Mouse (Mus musculus) ovary, postnatal 14 days (tissue): ENCODE measurements around the gene Helz.

Experiments
- DNase-seq: peaks from one replicate; pipeline ENCODE4 v3.0.0; 2022; ENCODE audit warnings: low spot score

Gene Helz

DNA sequence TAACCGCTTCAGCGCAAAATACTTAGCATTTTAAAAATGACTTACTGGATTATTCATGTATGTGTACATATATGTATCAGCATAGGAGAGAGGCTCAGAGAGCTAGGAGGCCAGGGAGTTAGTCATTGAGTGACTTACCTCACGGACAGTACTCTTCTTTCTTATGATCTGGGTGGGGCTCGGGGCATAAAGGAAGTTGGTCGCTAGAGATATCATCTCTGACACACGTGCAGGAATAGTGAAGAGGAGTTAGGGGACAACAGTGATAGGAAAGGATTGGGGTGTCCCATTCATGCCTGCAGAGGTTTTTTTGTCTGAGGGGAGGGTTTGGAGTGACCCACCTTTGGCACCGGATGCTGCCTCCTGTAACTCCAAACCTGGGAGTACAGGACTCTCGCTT lies 176.9 kb downstream of the Helz start:
- DNase-seq, result no peak

DNA sequence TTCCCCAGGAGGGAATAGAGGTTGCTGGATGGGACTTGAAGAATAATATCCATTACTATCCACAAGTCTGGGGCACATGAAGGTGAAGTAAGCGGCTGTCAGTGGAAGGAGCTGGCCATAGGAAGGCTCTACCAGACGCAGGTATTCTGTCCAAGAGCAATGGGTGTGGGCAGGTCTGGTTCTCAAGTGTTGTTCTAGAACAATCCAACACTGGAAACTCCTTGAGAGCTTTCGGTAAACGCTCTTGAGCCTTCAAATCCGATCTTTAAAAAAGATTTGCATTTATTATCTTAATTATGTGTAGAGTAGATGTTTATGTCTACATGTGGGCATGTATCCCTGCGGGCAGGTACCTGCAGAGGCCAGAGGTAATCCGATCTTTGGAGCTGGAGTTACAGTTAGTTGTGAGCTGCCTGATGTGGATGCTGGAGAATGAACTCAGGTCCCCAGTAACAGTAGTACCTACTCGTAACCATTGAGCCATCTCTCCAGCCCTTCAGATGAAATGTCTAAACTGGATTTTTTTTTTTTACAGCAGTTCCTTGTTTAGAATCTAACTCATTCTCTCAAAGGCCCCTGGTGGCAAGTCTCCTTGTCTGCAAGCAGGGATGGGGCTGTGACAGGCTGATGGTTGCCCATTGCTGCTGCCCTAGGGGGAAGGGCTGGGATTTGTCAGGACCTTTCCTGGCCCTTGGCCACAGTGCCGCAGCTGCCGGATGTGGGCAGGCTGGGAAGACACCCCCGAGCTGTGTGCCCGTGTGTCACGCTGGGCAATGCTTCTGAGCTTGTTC lies 180.5 kb downstream of the Helz start:
- DNase-seq, result no peak

DNA sequence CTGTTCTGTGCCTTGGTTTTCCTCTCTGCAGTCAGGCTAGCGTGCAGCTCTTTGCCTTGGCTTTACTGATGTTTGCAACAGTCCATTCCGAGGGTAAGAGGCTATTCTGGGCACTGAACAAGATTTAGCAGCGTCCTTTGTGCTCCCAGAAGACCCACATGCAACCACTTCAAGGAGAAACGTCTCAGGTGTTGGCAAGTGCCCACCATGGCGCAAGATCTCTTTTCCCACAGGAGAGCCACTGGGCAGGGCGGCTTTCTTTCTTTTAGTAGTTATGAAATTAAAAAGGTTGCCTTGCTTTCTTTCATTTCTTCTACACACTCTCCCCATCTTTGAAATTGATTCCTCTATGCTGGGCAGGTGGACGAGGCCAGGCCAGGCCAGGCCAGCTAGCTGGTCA lies 181.4 kb downstream of the Helz start:
- DNase-seq, result no peak

DNA sequence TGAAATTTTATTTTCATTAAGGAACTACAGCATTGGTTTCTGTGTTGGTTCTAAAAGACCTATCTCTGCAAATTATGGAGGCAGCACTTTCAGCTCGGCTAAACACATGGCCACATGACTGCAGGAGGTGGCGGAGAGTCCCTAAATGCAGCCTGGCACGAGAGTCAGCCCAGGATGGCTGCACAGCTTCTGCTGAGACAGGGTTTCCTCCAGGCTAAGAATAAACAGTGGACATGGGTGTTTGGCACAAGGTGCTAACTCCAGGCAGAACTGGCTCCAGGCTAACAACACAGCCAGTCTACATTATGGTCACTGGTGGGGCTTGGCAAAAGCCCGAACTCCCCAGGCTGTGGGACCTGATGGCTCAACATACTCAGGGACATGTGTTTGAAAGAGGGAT lies 183.2 kb downstream of the Helz start:
- DNase-seq, result no peak

DNA sequence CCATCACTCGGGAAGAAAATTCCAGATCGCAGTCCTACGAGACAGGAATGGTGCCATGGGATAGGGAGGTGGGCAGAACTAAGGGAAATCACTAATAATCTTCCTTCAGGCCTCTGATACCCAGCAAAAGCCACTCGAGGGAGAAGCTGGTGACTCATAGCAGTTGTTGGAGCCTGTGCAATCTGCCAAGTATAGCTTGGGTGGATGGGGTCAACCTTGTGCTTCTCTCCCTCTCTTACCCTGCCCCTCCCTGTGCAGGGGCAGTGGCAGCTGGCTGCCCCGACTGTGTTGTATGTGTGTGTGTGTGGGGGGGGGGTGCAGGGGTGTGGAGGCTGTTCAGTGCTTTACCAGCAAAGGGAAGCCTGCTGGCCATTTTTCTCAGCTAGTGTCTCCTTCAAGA lies 183.8 kb downstream of the Helz start:
- DNase-seq, result no peak

DNA sequence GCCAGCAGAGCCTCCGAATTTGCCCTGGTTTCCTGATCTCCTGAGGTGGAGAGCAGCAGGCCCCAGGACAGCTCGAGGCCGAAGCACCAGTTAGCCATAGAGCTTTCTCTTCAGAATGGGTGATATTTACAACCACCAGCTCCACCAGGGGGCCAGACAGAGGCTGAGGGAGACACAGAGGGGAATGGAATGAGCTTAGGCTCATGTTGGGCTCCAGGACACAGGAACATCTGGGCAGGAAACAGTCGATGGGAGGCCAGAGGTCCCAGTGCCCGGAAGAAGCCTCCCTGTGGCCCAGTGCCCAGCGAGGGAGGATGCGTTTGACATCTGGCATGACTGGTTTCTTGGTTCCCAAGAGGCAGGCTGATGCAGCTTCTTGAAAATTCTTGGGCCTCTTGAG lies 186.4 kb downstream of the Helz start:
- DNase-seq, result peak; percentile 5

DNA sequence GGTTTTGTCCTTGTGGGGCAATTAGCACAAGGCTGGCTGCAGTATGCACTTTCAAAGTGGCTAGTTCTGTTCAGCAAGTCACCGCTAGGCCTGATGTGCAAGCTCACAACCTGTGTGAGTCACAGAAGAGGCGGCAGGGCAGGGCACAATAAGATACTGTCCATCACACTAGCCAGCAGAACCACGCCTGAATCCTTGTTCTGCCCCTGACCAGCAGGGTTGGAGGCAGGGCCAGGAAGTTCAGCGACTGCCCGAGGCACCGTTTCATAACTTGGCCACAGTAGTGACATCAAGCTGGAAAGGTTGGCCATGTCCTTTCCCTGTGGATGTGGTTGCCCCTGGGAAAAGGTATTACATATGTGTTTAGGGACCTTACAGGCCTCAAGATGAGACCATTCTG lies 190.2 kb downstream of the Helz start:
- no peak for DNase-seq

DNA sequence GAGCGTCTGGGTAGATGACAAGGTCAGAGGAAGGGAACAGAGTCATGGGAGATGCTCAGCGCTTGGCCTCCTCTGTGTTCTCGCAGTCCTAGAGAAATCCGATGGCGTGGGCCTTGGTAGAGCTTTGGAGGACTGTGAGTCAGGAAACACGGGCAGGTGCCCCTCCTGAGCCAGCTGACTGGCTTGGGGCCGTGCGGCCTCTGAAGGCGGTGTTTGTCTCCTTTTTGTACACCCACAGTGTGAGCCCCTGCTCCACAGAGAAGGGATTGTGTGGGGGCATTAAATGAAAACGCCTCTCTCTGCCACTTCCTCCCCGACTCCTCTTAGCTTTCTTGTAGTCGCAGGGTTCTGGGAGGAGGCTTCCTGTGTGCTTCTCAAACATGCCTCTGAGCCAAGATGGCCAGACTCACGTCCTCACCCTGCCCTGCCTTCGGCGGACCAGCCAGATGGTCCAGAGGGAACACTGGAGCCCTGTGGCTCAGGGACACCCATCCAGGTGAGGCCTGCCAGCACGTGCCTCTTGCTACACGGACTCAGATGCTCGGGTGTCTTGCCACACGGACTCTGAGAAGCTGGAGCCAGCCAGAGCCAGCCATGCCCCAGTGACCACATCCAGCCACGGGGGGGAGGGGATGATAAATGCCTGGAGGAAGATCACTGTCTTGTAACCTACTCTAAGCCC lies 190.8 kb downstream of the Helz start:
- no peak for DNase-seq

DNA sequence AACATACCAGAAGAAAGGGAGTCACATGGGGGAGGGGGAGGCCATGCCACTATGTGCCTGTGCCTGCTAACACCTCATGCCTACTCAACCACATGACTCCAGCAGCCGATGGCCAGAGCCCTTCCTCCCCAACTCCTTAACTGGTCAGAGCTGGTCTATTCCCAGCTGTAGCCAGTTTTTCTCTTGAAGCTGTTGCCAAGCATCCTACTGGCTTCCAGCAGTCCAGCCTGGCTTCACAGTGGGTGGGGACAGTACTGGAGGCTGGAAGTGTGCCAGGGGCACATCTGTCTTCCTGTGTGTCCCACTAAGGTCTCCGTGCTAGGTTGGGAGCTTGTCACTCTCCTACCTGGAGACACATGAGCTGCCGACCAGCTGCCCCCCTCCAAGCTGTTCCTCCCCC lies 195.4 kb downstream of the Helz start:
- DNase-seq, result no peak
